Mouse (Mus musculus): ENCODE results near the gene Vps11.

DNA sequence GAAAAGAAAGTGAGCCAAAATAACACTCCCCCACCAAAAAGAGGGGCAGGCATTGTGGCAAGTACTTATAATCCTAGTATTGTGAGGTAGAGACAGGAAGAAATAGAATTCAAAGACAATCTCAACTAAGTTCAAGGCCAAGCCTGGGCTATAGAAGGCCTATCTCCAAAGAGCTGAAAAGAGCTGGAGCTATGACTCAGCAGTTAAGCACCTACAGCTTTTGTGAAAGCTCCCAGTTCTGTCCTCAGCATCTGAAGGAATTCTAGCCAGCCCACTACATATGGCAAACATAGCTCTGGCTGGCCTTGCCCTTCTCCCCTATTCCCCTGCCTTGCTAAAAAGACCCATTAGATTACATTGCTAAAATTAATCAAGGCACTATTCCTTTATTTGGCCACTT, 11.9 kb upstream of the Vps11 start:
- TF ChIP-seq CTCF (IDR thresholded peaks at IDR 0.05; ENCODE audit: borderline replicate concordance, insufficient read depth, low read length) (no peak), POLR2A (IDR thresholded peaks at IDR 0.05; ENCODE audit: low read depth, low read length) (no peak)
